Mouse (Mus musculus): ENCODE results near the gene Rap1b. TPM values are rescaled to one million over a fixed set of nuclear protein-coding genes. Genes with fewer than 3 reads are reported as not detected.

Rap1b gene
- polyA plus RNA-seq, 1 experiment, result 48.8 TPM

DNA sequence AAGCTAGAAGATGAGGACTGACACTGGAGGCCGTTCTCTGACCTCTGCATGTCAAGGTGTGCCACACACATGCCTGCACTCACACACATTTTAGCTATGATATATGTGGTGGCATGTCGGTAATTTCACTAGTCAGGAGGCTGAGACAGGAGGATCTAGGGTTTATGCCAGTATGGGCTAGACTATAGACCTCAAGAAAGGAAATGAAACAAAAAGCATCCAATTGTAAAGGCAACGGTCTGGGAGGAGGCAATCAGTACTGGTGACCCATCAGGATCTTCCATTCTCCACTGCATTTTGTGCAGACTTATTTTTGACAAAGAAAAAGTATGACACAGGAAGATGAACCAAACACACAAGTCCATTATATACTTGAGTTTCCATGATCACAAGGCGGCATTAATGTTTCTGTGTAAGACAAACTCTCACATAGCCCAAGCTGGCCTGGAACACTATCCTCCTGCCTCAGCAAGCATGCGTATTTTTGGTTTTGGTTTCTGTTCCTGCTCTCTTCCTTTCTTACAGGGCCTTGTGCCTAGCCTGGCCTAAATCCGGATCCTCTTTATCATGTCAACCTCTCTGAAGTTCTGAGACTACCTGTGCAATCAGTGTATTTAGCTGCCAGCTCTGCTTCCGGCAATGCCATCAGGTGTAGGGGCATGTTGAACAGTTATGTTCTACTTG is 16.2 kb downstream of the Rap1b start:
- WGBS, result 93% methylated on average over 7 of the region's 7 CpGs
- Histone ChIP-seq H3K27ac (ENCODE audit: insufficient read depth, low read length) (no peak overlapping the region), H3K27me3 (ENCODE audit: control insufficient read depth, insufficient read depth, low read length) (no peaks in the 10 kb centered on the region), H3K4me3 (replicated peaks; ENCODE audit: insufficient read depth, low read depth, low read length) (no peak overlapping the region), H3K4me1 (ENCODE audit: control insufficient read depth, insufficient read depth, low read length) (peaks cover 2% of the 10 kb centered on the region)
- no peak for TF ChIP-seq POLR2A (IDR thresholded peaks at IDR 0.05; ENCODE audit: borderline replicate concordance, insufficient read depth, low read length)
- TF ChIP-seq CTCF (IDR thresholded peaks at IDR 0.05; ENCODE audit: borderline replicate concordance, insufficient read depth, low read depth, low read length), result no peak
- DNase-seq, result no peak

DNA sequence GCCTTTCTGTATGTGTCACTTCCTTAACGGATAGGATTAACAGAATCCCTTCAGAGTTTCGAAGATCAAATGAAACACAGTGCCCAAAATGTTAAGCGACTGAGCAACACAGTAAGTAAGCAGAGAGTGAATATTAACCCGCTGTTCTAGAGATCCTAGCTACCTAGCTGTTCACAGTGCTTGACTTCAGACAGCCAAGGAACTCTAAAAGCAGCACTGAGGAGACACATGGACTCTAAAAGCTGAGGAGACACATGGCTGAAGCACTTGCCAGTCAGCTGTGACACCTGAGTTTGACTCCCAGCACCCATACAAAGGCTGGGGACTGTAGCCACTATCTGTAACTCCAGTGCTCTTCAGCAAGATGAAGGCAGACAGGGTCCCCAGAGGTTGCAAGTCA is 16.8 kb downstream of the Rap1b start:
- 83% methylated on average over 4 of the region's 4 CpGs for WGBS
- Histone ChIP-seq H3K4me3 (replicated peaks; ENCODE audit: insufficient read depth, low read depth, low read length) (no peak overlapping the region), H3K27me3 (ENCODE audit: control insufficient read depth, insufficient read depth, low read length) (no peaks in the 10 kb centered on the region), H3K4me1 (ENCODE audit: control insufficient read depth, insufficient read depth, low read length) (peaks cover 4% of the 10 kb centered on the region), H3K27ac (ENCODE audit: insufficient read depth, low read length) (no peak overlapping the region)
- no peak for DNase-seq
- TF ChIP-seq POLR2A (IDR thresholded peaks at IDR 0.05; ENCODE audit: borderline replicate concordance, insufficient read depth, low read length), result no peak
- no peak for TF ChIP-seq CTCF (IDR thresholded peaks at IDR 0.05; ENCODE audit: borderline replicate concordance, insufficient read depth, low read depth, low read length)

DNA sequence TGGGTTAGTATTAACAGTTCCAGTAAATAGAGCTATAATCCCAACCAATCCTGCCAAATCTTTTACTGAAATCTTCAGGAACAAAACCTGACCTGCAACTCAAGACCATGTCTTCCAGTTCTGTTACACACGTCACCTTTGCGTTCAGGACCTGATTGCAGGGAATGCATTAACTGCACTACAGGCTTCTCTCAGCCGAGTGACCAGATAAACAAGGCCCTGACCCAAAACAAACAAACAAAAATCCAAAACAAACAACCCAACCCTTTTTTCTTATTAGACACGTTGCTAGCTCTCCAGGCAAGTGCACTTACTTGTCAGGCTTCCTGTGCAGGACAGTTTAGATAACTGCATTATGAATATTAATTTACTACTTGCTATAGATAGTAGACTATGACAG is 17.3 kb downstream of the Rap1b start:
- H3K27me3 ChIP-seq (ENCODE audit: control insufficient read depth, insufficient read depth, low read length), result no peaks in the 10 kb centered on the region
- 77% methylated on average over 4 of the region's 4 CpGs for WGBS
- no peak overlapping the region for H3K4me3 ChIP-seq (replicated peaks; ENCODE audit: insufficient read depth, low read depth, low read length)
- no peak overlapping the region for H3K27ac ChIP-seq (ENCODE audit: insufficient read depth, low read length)
- no peak for TF ChIP-seq CTCF (IDR thresholded peaks at IDR 0.05; ENCODE audit: borderline replicate concordance, insufficient read depth, low read depth, low read length)
- no peak for TF ChIP-seq POLR2A (IDR thresholded peaks at IDR 0.05; ENCODE audit: borderline replicate concordance, insufficient read depth, low read length)
- peaks cover 4% of the 10 kb centered on the region for H3K4me1 ChIP-seq (ENCODE audit: control insufficient read depth, insufficient read depth, low read length)
- DNase-seq, result no peak

DNA sequence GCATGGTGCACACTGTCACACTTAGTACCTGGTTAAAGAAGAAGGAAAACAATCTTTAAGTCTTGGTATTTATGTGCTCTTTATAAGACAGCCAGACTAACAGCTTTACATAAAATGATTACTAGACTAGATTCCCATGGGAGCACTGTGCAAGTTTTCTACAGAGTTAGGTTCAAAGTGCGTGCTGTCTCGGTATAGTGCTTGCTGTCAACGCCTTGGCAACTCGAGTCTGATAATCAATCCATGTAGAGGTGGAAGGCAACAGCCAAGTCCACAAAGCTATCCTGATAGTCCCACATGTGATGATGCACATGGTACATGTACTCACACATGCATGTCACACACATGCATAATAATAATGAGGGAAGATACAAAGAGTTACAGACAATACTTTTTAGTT is 21.2 kb downstream of the Rap1b start:
- Histone ChIP-seq H3K27me3 (ENCODE audit: control insufficient read depth, insufficient read depth, low read length) (no peaks in the 10 kb centered on the region), H3K27ac (ENCODE audit: insufficient read depth, low read length) (no peak overlapping the region), H3K4me3 (replicated peaks; ENCODE audit: insufficient read depth, low read depth, low read length) (no peak overlapping the region), H3K4me1 (ENCODE audit: control insufficient read depth, insufficient read depth, low read length) (peaks cover 4% of the 10 kb centered on the region)
- no peak for DNase-seq
- no peak for TF ChIP-seq POLR2A (IDR thresholded peaks at IDR 0.05; ENCODE audit: borderline replicate concordance, insufficient read depth, low read length)
- no peak for TF ChIP-seq CTCF (IDR thresholded peaks at IDR 0.05; ENCODE audit: borderline replicate concordance, insufficient read depth, low read depth, low read length)
- WGBS, result 77% methylated on average over 4 of the region's 4 CpGs

DNA sequence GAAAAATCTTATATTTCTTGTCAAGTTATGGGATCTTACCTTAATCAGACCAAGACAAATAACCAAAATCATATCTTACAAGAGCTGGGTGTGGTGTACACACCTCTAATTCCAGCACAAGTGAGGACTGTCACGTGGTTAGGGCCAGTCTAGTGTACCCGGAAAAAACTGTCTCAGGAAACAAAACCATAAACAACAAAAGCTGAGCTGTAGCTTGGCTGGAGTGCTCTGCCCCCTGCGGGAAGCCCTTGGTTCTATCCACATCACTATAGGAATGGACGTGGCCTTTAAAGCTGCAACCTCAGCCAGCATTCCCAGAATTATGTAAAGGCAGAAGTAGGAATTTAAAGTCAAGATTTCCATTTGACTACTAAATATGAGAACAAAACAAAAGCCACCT is 21.7 kb downstream of the Rap1b start:
- peaks cover 4% of the 10 kb centered on the region for H3K4me1 ChIP-seq (ENCODE audit: control insufficient read depth, insufficient read depth, low read length)
- DNase-seq, result peak in 1 of 2 experiments; percentile 17
- H3K4me3 ChIP-seq (replicated peaks; ENCODE audit: insufficient read depth, low read depth, low read length), result no peak overlapping the region
- 29% methylated on average over 4 of the region's 4 CpGs for WGBS
- TF ChIP-seq POLR2A (IDR thresholded peaks at IDR 0.05; ENCODE audit: borderline replicate concordance, insufficient read depth, low read length), result no peak
- H3K27me3 ChIP-seq (ENCODE audit: control insufficient read depth, insufficient read depth, low read length), result no peaks in the 10 kb centered on the region
- no peak overlapping the region for H3K27ac ChIP-seq (ENCODE audit: insufficient read depth, low read length)

DNA sequence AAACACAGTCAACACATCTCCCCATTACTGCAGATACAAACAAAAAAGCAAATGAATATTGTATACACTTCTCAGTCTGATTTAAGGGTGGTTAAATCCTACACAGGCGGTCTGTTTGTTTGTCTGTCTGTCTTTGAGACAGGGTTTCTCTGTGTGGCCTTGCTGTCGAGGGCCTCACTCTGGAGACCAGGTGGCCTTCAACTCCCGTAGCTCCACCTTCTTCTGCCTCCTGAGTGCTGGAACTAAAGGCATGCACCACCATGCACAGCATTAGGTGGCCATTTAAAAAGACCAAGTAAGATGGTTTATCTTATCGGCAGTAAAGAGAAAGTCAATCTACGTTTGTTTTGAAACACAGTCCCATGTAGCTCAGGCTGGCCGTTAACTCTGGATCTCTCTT is 22.5 kb downstream of the Rap1b start:
- Histone ChIP-seq H3K27ac (ENCODE audit: insufficient read depth, low read length) (no peak overlapping the region), H3K4me1 (ENCODE audit: control insufficient read depth, insufficient read depth, low read length) (peaks cover 4% of the 10 kb centered on the region; the same call in 1 of the 2 replicates), H3K27me3 (ENCODE audit: control insufficient read depth, insufficient read depth, low read length) (no peaks in the 10 kb centered on the region), H3K4me3 (replicated peaks; ENCODE audit: insufficient read depth, low read depth, low read length) (no peak overlapping the region)
- WGBS, result 86% methylated on average over 6 of the region's 6 CpGs
- no peak for TF ChIP-seq CTCF (IDR thresholded peaks at IDR 0.05; ENCODE audit: borderline replicate concordance, insufficient read depth, low read depth, low read length)
- no peak for TF ChIP-seq POLR2A (IDR thresholded peaks at IDR 0.05; ENCODE audit: borderline replicate concordance, insufficient read depth, low read length)
- DNase-seq, result no peak

DNA sequence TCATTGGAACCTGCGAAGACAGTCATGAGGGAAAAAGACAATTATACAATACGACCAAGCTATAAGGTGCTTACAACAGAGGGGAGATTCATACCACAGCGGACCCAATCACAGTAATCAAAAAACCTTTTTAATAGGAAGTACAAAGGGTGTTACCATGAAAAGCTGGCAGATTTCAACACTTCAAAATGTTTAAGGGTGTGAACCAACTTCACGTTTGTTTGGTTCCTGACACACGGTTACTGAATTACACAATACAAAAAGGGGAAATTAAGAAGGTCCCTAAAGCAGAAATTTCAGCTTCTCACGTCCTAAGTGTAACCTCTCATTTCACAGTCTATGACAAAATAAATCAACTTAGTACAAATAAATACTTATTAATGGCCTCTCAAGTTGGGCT is 27.2 kb downstream of the Rap1b start:
- Histone ChIP-seq H3K27me3 (ENCODE audit: control insufficient read depth, insufficient read depth, low read length) (no peaks in the 10 kb centered on the region), H3K4me3 (replicated peaks; ENCODE audit: insufficient read depth, low read depth, low read length) (no peak overlapping the region), H3K27ac (ENCODE audit: insufficient read depth, low read length) (no peak overlapping the region), H3K4me1 (ENCODE audit: control insufficient read depth, insufficient read depth, low read length) (no peaks in the 10 kb centered on the region)
- WGBS, result 93% methylated on average over 6 of the region's 6 CpGs
- no peak for TF ChIP-seq CTCF (IDR thresholded peaks at IDR 0.05; ENCODE audit: borderline replicate concordance, insufficient read depth, low read depth, low read length)
- no peak for TF ChIP-seq POLR2A (IDR thresholded peaks at IDR 0.05; ENCODE audit: borderline replicate concordance, insufficient read depth, low read length)
- no peak for DNase-seq

DNA sequence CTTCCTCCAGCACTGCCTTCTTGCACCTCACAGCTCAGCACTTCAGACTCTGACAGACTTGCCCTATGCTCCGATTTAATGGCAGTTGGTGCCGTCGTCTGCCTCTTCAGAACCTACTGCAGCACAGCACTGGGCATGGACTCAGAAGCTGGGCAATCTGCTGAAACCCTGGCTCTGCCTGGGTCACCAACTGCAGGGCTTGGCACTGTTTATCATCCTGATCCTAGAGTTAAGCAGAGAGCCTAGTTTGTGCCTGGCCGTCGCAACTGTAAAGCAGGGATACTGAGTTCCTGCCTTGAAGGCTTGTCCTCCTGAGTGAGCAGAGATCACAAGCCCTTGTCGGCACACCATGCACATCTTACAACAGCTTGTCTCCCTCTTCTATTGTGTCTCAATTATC is 29.1 kb downstream of the Rap1b start:
- no peak for DNase-seq
- WGBS, result 67% methylated on average over 6 of the region's 6 CpGs
- H3K27ac ChIP-seq (ENCODE audit: insufficient read depth, low read length), result no peak overlapping the region
- no peak overlapping the region for H3K4me3 ChIP-seq (replicated peaks; ENCODE audit: insufficient read depth, low read depth, low read length)
- no peak for TF ChIP-seq POLR2A (IDR thresholded peaks at IDR 0.05; ENCODE audit: borderline replicate concordance, insufficient read depth, low read length)
- TF ChIP-seq CTCF (IDR thresholded peaks at IDR 0.05; ENCODE audit: borderline replicate concordance, insufficient read depth, low read depth, low read length), result no peak
- H3K27me3 ChIP-seq (ENCODE audit: control insufficient read depth, insufficient read depth, low read length), result no peaks in the 10 kb centered on the region
- no peaks in the 10 kb centered on the region for H3K4me1 ChIP-seq (ENCODE audit: control insufficient read depth, insufficient read depth, low read length)

Data from cerebellum, adult 2 months (tissue).